In the genomic region with DNA sequence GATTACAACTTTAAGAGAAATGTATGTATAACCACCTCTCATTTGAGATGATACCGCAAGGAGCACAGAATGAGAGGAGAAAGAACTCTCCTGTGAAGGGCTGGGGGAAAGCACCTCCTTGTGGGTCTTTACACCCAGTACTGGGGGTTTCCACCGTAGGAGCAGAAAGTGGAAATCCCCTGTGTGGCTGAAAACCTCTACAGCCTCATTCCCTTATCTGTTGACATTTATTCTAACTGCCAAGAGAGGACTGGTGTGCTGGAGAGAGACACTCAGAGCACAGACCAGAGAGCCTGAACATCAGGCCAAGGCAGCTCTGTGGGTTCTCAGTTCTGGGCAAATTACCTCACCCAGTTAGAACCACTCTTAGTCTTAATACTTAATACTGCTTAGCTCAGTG, we compare ENCODE assay signal across 22 mouse cellular contexts. TPM values are rescaled to one million over a fixed set of nuclear protein-coding genes. Genes with fewer than 3 reads are reported as not detected.
DNase-seq lines count a peak whose midpoint lies in the region; ATAC-seq and TF ChIP-seq lines count a peak whose summit lies in the region.
"Had no signal": no experiment of that assay in that cellular context is flagged by ENCODE, and none has a peak within 500 bp of the region (broad histone marks: within the 10 kb centered on the region; RNA-seq: fewer than 3 reads in every experiment).

No protein-coding gene starts in this region.

- peak; percentile 88 for TF ChIP-seq EP300 in CH12.LX (IDR thresholded peaks at IDR 0.05; ENCODE audit: low read length)

- TF ChIP-seq POLR2A in CH12.LX (IDR thresholded peaks at IDR 0.05; ENCODE audit: low read depth, low read length) = peak; percentile 45; the same call in 1 of the 2 replicates

- no peaks in the 10 kb centered on the region for H3K79me2 ChIP-seq in CH12.LX (replicated peaks; ENCODE audit: control insufficient read depth, extremely low read depth, insufficient read depth, poor library complexity, severe bottlenecking)

- peak; percentile 91 for ATAC-seq in inflammation-experienced regulatory T-cells, adult 6 months
- ATAC-seq: forebrain, embryonic 15.5 days had no signal

- H3K9me3 ChIP-seq in CH12.LX (replicated peaks; ENCODE audit: low read length) = peaks cover 2% of the 10 kb centered on the region
- H3K9me3 ChIP-seq: embryonic facial prominence, embryonic 12.5 days; forebrain, embryonic 15.5 days; heart, embryonic 13.5 days; hindbrain, embryonic 15.5 days had no signal

- 0 out of 2 replicates have a peak overlapping the region, but pooled peaks have one; percentile 13 for H3K9ac ChIP-seq in CH12.LX (ENCODE audit: insufficient read depth, low read depth)
- H3K9ac ChIP-seq: embryonic facial prominence, embryonic 12.5 days; forebrain, embryonic 15.5 days; heart, embryonic 13.5 days; hindbrain, embryonic 15.5 days had no signal

- TF ChIP-seq RAD21 in CH12.LX (IDR thresholded peaks at IDR 0.05; ENCODE audit: low read depth, low read length) = peak; percentile 35

- H3K27me3 ChIP-seq in CH12.LX (replicated peaks) = no peaks in the 10 kb centered on the region
- H3K27me3 ChIP-seq in splenic B cell, adult 2 months (ENCODE audit: control insufficient read depth, insufficient read depth, low read length, poor library complexity, severe bottlenecking) = no peaks in the 10 kb centered on the region
- H3K27me3 ChIP-seq: embryonic facial prominence, embryonic 12.5 days; forebrain, embryonic 15.5 days; heart, embryonic 13.5 days; hindbrain, embryonic 15.5 days had no signal

- in situ Hi-C loops in CH12.LX (cut with MboI; ENCODE audit: low pct_ligation_motif_present, low pct_unique_long_range_greater_than_20kb, low sequenced_read_pairs) = no loop called here

- H3K4me3 ChIP-seq in CH12.LX (replicated peaks in 1 of 3; ENCODE audit: low read depth in 2 of 3, low read length in 2 of 3, poor library complexity in 1 of 3) = no peak overlapping the region
- H3K4me3 ChIP-seq: embryonic facial prominence, embryonic 12.5 days; forebrain, embryonic 15.5 days; heart, embryonic 13.5 days; hindbrain, embryonic 15.5 days had no signal

- H3K4me2 ChIP-seq in CH12.LX (ENCODE audit: insufficient read depth, low read depth, poor library complexity, severe bottlenecking) = peak overlapping the region; percentile 72
- H3K4me2 ChIP-seq: embryonic facial prominence, embryonic 12.5 days; forebrain, embryonic 15.5 days; heart, embryonic 13.5 days; hindbrain, embryonic 15.5 days had no signal

- H3K36me3 ChIP-seq in CH12.LX (replicated peaks in 1 of 2; ENCODE audit: control insufficient read depth in 1 of 2, insufficient read depth in 1 of 2, low read length in 1 of 2) = no peaks in the 10 kb centered on the region
- no peaks in the 10 kb centered on the region for H3K36me3 ChIP-seq in splenic B cell, adult 2 months (ENCODE audit: control insufficient read depth, insufficient read depth, low read length, poor library complexity, severe bottlenecking)
- H3K36me3 ChIP-seq: embryonic facial prominence, embryonic 12.5 days; forebrain, embryonic 15.5 days; heart, embryonic 13.5 days; hindbrain, embryonic 15.5 days had no signal

- DNase-seq in A20 (ENCODE audit: low read depth, low spot score) (peak; percentile 49), CH12.LX (ENCODE audit: extremely low read depth) (peak; percentile 93)
- DNase-seq in splenic B cell, adult 2 months (ENCODE audit: low read depth, low spot score) = peak; percentile 0
- no peak for DNase-seq in right cerebral cortex, adult 18-20 months
- no peak for DNase-seq in cerebellum, postnatal 10 days
- DNase-seq in spleen, adult 18-20 months = no peak
- DNase-seq: adrenal gland, adult 2 months; cerebellum, adult 11 months; cerebellum, adult 8-10 months; cerebellum, postnatal 25 days; gastrocnemius, postnatal 25 days; heart, postnatal 36 days; kidney, adult 11 months had no signal

- dilution Hi-C loops in CH12.LX (cut with MboI; ENCODE audit: extremely low pct_ligation_motif_present, extremely low pct_unique_long_range_greater_than_20kb, low sequenced_read_pairs) = no loop called here

- peaks cover 10 to 49% of the 10 kb centered on the region in 2 experiments for H3K4me1 ChIP-seq in CH12.LX (ENCODE audit: control insufficient read depth in 1 of 2, insufficient read depth in 2 of 2)
- H3K4me1 ChIP-seq: embryonic facial prominence, embryonic 12.5 days; forebrain, embryonic 15.5 days; heart, embryonic 13.5 days; hindbrain, embryonic 15.5 days had no signal

- 0 out of 4 replicates have a peak, but pooled peaks of 1 of the 2 experiments have one; percentile 16 for TF ChIP-seq CTCF in CH12.LX (conservative IDR thresholded peaks at IDR 0.05 in 1 of 2, IDR thresholded peaks at IDR 0.05 in 1 of 2; ENCODE audit: low read depth in 2 of 2, low read length in 2 of 2)

- H3K27ac ChIP-seq in CH12.LX (ENCODE audit: insufficient read depth, low read depth) = peak overlapping the region; percentile 79
- H3K27ac ChIP-seq: embryonic facial prominence, embryonic 12.5 days; forebrain, embryonic 15.5 days; heart, embryonic 13.5 days; hindbrain, embryonic 15.5 days had no signal

TF ChIP-seq in CH12.LX, 34 proteins besides CTCF, POLR2A, EP300 and RAD21:
- no peak for TF ChIP-seq MAX (IDR thresholded peaks at IDR 0.05; ENCODE audit: low read length)
- no peak for TF ChIP-seq USF1 (IDR thresholded peaks at IDR 0.05; ENCODE audit: low read depth, low read length)
- TF ChIP-seq IRF4 (IDR thresholded peaks at IDR 0.05; ENCODE audit: low read depth, low read length) = peak; percentile 80; the same call in 1 of the 2 replicates
- TF ChIP-seq E2F4 (IDR thresholded peaks at IDR 0.05; ENCODE audit: insufficient replicate concordance, low read depth, low read length) = no peak
- no peak for TF ChIP-seq USF2 (conservative IDR thresholded peaks at IDR 0.05; ENCODE audit: low read depth, low read length)
- TF ChIP-seq MYC (IDR thresholded peaks at IDR 0.05; ENCODE audit: low read depth, low read length) = peak; percentile 28; the same call in 1 of the 2 replicates
- no peak for TF ChIP-seq ZKSCAN1 (IDR thresholded peaks at IDR 0.05; ENCODE audit: borderline replicate concordance, low read depth, low read length)
- TF ChIP-seq BHLHE40 (IDR thresholded peaks at IDR 0.05; ENCODE audit: low read depth, low read length) = no peak
- no peak for TF ChIP-seq SIN3A (IDR thresholded peaks at IDR 0.05; ENCODE audit: low read length)
- TF ChIP-seq MEF2A (IDR thresholded peaks at IDR 0.05; ENCODE audit: borderline replicate concordance, low read depth, low read length) = peak; percentile 82; the same call in 1 of the 2 replicates
- TF ChIP-seq CHD1 (IDR thresholded peaks at IDR 0.05; ENCODE audit: low read depth, low read length) = no peak
- no peak for TF ChIP-seq MXI1 (IDR thresholded peaks at IDR 0.05; ENCODE audit: low read depth, low read length)
- no peak for TF ChIP-seq RCOR1 (conservative IDR thresholded peaks at IDR 0.05; ENCODE audit: low read depth, low read length)
- peak; percentile 29; the same call in 1 of the 2 replicates for TF ChIP-seq SMC3 (IDR thresholded peaks at IDR 0.05; ENCODE audit: low read depth, low read length)
- peak; percentile 79 for TF ChIP-seq ETS1 (conservative IDR thresholded peaks at IDR 0.05; ENCODE audit: low read depth, low read length)
- no peak for TF ChIP-seq JUN (IDR thresholded peaks at IDR 0.05; ENCODE audit: insufficient read depth, low read depth, low read length)
- peak; percentile 58; the same call in 1 of the 2 replicates for TF ChIP-seq CHD2 (IDR thresholded peaks at IDR 0.05; ENCODE audit: low read length)
- TF ChIP-seq ZC3H11A (IDR thresholded peaks at IDR 0.05; ENCODE audit: low read depth, low read length) = no peak
- TF ChIP-seq ELF1 (IDR thresholded peaks at IDR 0.05; ENCODE audit: low read depth, low read length) = no peak
- TF ChIP-seq UBTF (IDR thresholded peaks at IDR 0.05; ENCODE audit: low read depth, low read length) = 0 out of 2 replicates have a peak, but pooled peaks have one; percentile 12
- peak; percentile 42; the same call in 1 of the 2 replicates for TF ChIP-seq JUND (conservative IDR thresholded peaks at IDR 0.05; ENCODE audit: low read depth, low read length)
- TF ChIP-seq TCF12 (IDR thresholded peaks at IDR 0.05; ENCODE audit: low read depth, low read length) = peak; percentile 77
- no peak; the same call in 1 of the 2 replicates for TF ChIP-seq HCFC1 (IDR thresholded peaks at IDR 0.05; ENCODE audit: low read depth, low read length)
- no peak for TF ChIP-seq KAT2A (IDR thresholded peaks at IDR 0.05; ENCODE audit: insufficient replicate concordance, low read length)
- TF ChIP-seq MAZ (IDR thresholded peaks at IDR 0.05; ENCODE audit: low read depth, low read length) = peak; percentile 33; the same call in 1 of the 2 replicates
- peak; percentile 65; the same call in 1 of the 2 replicates for TF ChIP-seq TBP (conservative IDR thresholded peaks at IDR 0.05; ENCODE audit: low read depth, low read length)

RNA-seq across cellular contexts. Expression of a gene that starts 33.5 kb away (rescaled TPM):
- total RNA-seq in CH12.LX (2012; rRNA removed) = under 0.01 and 0.04 TPM in 2 replicates
- total RNA-seq in CH12.LX (2014; rRNA removed) = 0.03 and 0.12 TPM in 2 replicates
- 0.30 and 0.39 TPM in 2 replicates for polyA plus RNA-seq in CH12.LX (2012; ENCODE audit: insufficient read length, low read depth)
- polyA plus RNA-seq in inflammation-experienced regulatory T-cells, adult 6 months (2017; shearing (Covaris generic)) = 1 to 10 TPM in 2 of 3 experiments, under 1 TPM in 1; 0.79 to 2.3 (median 1.0) TPM
- total RNA-seq: adrenal gland, adult 2 months; gastrocnemius, adult 18-20 months; gastrocnemius, postnatal 25 days; heart, postnatal 36 days; MEL had no signal
- polyA plus RNA-seq: C2C12; heart, embryonic 13.5 days; heart, postnatal 0 days had no signal

Comparison
In these comparisons a context has a peak if more than half of its experiments do, and no peak if none do; other contexts are left out.
1. DNase-seq: peak in A20 (single experiment), CH12.LX (single experiment) and splenic B cell, adult 2 months (single experiment); none in right cerebral cortex, adult 18-20 months (single experiment), cerebellum, postnatal 10 days (0 of 2) and spleen, adult 18-20 months (0 of 2).